Mouse (Mus musculus): Measurements from ENCODE around the gene Ptprm.
"Not testable (repeated sequence)": the region's sequence is repeated elsewhere in the genome, so short reads cannot be mapped to it uniquely, and the experiment has no call there.

Gene Ptprm

DNA sequence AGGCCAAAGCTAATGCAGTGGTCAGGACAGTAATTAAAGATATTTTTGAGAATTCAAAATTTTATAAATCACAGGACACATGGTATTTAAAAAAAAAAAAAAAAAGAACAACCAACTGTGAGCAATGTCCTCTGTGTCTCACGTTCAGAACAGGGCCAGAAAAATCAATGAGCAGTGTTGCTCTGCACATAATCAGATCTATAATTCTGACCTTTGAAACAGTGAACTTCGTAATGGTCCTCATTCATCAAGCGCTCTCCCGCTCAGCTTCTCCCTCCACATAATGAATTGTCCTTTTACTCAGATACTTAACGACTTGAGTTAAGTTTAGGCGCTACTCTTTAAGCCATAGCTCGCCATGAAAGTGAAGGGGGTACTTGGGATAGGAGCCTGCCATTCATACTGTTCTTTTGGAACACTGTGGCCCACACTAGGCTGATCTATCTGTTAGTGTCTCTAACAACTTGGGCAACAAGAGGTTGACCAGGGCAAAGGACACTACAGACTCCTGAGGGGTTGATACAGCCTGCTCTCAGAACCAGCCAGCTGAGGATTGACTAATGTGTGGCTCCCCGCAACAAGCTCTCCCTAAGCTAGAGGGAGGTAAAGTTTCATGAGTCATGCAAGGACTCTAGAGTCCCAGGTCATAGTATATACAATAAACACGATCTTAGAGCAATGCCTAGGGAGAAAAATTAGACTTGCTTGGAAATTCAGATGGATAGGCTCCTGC is 473.1 kb downstream of the Ptprm start:
- no peak for DNase-seq (ENCODE audit: extremely low spot score, low spot score)

DNA sequence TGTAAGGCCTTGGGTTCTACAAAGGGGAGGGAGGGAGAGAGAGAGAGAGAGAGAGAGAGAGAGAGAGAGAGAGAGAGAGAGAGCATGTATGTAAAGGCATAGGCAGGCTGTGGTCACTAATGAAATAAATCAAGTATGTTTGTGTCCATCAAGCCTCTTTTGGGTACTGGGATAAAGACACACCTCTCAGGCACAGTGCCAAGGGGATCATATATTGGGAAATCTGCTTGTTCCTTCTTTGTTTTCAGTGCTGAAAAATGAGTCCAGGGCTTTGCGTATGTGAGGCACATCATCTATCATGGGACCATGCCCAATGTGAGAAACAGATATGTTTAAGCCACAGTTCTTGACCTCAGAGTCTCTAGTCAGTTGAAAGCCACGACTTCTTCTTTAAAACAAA is 475.1 kb downstream of the Ptprm start:
- no peak for DNase-seq (ENCODE audit: extremely low spot score, low spot score)

GRCm38 (mm10) chr17:66877582-66877981 is 476.7 kb downstream of the Ptprm start:
- no peak for DNase-seq (ENCODE audit: extremely low spot score, low spot score)

DNA sequence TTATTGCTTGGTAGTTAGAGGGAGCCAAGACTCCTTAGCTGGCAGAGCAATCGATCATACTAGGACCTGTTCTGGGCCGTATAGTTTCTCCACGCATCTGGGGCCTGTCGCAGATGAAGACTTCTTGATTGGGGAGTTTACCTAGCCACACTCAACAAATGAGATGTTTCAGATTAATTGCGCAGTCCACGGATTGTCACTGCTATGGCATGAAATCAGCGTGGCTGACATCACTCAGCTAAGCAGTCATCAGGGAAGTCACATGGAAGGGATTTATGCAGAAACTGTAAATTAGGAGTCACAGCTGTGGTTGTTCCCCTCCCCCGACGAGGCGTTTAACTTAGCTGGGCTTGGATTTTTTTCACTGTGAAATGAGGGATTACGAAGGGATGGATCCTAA is 479.4 kb downstream of the Ptprm start:
- no peak for DNase-seq (ENCODE audit: extremely low spot score, low spot score)

GRCm38 (mm10) chr17:66871396-66871795 is 482.9 kb downstream of the Ptprm start:
- no peak for DNase-seq (ENCODE audit: extremely low spot score, low spot score)

DNA sequence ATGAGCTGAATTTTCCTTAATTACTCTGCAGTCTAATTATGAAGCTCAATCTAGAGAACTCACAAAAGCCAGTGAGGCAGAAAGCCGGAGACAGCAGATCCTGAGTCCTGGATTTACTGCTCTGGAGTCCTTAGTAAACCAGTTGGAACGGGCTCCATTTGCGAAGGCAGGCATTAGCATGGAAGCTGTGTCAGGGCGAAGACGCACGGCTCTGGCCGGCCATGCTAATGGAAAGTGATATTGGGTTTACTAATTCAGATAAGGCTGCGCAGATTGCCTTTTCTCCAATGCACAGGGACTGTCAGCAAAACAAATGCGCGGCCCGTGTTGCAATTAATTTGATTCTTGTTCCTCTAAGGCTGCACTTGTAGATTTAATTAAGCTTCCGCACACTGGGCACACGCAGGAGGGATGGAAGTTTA is 484.7 kb downstream of the Ptprm start:
- no peak for DNase-seq (ENCODE audit: extremely low spot score, low spot score)

DNA sequence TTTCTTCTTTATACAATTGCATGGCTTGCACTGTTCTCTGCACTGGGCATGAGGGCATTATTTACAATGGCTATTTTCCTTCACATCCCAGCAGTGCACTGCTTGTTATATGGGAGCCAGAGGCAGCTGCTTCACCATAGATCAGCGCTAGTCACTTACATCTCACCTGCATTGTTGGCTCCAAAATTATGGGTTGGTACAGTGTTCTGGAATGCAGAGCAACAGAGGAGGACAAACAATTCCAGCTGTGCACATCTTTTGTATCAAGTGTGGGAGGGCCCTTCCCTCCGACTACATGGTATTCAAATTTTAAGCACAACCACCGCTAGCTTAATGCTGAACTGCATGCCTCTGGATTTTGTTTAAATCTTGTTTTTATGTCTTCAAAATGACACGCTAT is 489.8 kb downstream of the Ptprm start:
- DNase-seq (ENCODE audit: extremely low spot score, low spot score), result no peak

DNA sequence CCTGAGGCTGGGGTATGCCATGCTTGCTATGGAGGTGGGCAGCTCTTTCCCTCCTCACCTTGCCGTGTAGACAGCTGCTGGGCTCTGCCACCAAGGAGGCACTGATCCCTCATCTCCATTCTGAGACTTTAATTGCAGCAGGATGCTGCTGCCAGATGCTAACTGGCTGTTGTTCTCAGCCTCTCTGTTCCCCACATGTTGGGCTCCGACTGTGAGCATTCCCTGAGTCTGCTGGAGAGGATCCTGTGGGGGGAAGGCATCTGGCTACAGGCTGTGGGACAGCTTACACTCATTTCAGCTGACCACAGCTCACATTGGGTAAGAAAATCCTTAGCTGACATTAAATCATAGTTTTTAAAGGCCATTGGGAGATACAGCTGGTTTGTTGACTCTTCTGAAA is 492.7 kb downstream of the Ptprm start:
- DNase-seq (ENCODE audit: extremely low spot score, low spot score), result peak; percentile 30

DNA sequence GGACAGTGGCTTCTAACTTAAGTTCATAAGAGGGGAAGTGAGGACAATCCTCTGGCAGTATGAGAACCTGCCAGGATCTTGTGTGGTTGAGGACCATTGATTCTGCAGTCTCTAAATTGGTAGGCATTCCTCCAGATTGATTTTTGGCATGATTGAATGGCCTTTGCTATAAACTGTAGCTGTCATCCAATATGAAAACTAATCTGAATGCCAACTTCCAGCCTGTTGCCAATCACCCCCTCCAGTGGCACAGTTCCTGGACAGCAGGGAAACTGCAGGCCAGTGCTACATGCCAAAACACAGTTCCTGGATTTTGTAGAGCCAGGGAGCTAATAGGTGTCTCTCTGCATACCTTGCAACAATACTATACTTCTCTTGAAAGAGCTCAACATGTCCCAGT is 495.5 kb downstream of the Ptprm start:
- no peak for DNase-seq (ENCODE audit: extremely low spot score, low spot score)

- DNase-seq (ENCODE audit: extremely low spot score, low spot score), result no peak
These were observed 501.8 kb downstream of the Ptprm start for GRCm38 (mm10) chr17:66852496-66852895.

DNA sequence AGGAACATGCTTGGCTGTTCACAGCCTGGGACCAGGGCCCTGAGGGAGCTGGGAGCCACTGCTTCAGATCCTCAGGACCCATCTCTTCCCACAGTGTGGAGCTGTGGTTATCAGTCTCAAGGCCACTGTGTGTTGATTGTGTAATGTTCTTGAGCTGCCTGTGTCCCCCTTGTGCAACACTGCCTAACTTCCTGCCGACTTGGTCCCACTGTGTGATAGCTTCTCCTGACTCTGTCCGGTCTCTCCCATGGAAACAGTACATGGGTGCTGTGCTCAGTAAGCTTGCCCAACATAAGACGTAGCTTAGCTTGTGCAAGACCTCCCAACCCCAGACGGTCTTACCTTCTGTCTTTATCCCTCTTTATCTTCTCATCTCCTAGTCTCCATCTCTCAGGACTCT is 507.2 kb downstream of the Ptprm start:
- not testable (repeated sequence) for DNase-seq (ENCODE audit: extremely low spot score, low spot score)

- no peak for DNase-seq (ENCODE audit: extremely low spot score, low spot score)
These were observed 531.9 kb downstream of the Ptprm start for GRCm38 (mm10) chr17:66822347-66822746.

- no peak for DNase-seq (ENCODE audit: extremely low spot score, low spot score)
These were observed 536.9 kb downstream of the Ptprm start for GRCm38 (mm10) chr17:66817380-66817779.

- no peak for DNase-seq (ENCODE audit: extremely low spot score, low spot score)
These were observed 538.3 kb downstream of the Ptprm start for GRCm38 (mm10) chr17:66815921-66816320.

GRCm38 (mm10) chr17:66813786-66814185 is 540.5 kb downstream of the Ptprm start:
- no peak for DNase-seq (ENCODE audit: extremely low spot score, low spot score)

DNA sequence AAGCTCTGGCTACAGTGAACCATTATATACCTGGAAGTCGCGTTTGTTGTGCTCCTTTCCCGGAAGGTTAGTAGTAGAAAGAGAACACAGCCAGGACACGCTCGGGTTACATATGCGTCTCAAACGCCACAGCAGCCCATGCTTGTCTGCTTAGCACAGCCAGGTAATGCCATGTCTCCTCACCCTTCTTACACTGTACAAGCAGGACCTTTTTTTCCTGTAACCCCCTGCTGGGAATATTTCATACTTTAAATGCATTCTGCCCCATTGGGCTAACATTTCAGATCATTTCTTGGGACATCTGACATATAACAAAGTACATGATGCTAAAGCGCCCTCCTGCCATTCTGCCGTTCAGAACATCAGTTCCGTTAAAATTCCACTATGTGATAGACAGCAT is 540.9 kb downstream of the Ptprm start:
- no peak for DNase-seq (ENCODE audit: extremely low spot score, low spot score)

DNA sequence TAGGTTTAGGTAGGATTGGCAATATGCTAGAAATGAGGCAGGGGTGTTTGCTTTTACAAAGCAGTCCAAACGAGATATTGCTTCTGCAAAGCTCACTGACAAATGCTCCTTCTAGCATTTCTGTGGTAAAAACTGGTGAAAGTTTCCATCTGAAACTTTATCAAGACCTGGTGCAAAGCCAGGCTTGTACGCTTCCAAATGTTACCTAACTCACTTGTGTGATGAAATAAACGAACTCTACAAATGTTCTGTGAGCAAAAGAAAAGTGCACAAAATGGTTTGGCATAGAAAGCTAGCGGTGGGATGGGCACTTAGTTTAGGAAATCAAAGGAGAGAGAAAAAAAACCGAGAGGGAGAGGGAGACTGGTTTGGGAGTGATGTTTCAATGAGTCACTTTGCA is 544.5 kb downstream of the Ptprm start:
- no peak for DNase-seq (ENCODE audit: extremely low spot score, low spot score)

DNA sequence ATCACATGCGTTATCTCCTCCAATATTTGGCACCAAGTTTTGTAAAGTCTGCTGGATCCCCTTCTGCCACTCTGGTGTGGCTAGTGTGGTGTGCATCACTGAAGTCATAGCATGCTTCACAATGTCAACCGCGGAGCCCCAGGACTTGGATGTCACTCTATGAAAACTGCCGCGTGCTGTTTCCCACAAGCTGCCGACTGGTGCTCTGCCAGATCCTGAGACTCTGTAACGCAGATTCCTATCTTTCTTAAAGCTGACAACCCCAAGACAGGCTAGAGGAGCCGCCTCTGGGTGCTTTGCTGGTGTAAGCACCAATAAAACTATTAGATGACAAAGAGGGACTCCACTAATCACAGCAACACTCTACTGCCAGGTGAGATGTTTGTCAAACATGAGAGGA is 546.1 kb downstream of the Ptprm start:
- no peak for DNase-seq (ENCODE audit: extremely low spot score, low spot score)

DNA sequence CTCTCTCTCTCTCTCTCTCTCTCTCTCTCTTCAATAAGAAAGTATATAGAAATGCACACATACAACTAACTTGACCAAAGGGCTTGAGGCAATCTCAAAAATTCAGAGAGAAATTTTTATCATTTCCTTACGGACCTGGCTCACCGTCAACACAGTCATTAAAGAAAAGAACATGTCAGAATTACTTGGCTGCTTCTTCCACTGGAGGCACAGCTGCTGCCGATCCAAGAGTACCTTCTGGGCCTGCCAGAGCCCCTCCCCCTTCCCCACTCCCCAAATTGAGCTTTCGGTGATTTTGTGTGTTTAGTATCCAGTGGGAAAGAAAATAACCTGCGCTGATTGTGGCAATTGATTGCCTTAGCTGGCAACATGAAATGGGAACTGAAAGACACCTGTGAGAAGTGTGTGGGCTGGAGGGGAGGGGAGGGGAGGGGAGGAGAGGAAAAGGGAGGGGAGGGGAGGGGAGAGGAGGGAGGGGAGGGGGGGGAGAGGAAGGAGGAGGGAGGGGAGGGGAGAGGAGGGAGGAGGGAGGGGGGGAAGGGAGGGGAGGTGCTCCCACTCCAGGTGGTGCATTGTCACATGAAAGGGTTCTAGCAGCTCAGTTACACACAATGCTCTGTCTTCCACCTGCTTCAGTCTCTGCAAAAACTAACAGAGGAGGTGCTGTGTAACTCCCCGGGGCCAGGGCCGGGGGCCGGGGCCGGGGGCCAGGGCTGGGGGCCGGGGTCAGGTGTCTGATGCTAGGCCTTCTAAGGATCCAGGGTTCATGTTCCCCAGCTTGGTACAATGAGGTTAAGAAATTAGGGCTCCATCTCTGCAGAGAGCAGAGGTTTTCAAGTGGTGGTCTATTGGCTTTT is 552.2 kb downstream of the Ptprm start:
- DNase-seq (ENCODE audit: extremely low spot score, low spot score), result peak; percentile 10

- DNase-seq (ENCODE audit: extremely low spot score, low spot score), result peak; percentile 4
These were observed 554.0 kb downstream of the Ptprm start for GRCm38 (mm10) chr17:66800231-66800630.

DNA sequence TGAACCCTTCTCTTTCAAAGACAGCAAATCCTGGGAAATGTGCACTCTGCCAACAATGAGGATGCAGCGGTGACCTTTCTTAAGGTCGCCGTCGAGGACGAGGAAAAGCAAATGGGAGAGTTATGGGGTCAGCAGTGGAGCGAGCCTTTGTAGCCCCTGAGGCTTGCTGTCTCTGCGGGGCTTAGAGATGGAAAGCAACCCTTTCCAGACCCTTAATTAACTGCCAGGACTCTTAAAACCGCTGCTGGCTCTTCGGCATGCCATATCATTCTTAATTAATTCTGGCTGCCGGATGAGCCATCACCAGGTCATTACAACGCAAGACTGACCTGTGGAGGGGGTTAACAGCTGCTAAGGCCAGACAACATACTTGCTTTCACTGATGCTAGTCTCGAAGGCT is 568.1 kb downstream of the Ptprm start:
- no peak for DNase-seq (ENCODE audit: extremely low spot score, low spot score)

- no peak for DNase-seq (ENCODE audit: extremely low spot score, low spot score)
These were observed 568.7 kb downstream of the Ptprm start for GRCm38 (mm10) chr17:66785586-66785985.

DNA sequence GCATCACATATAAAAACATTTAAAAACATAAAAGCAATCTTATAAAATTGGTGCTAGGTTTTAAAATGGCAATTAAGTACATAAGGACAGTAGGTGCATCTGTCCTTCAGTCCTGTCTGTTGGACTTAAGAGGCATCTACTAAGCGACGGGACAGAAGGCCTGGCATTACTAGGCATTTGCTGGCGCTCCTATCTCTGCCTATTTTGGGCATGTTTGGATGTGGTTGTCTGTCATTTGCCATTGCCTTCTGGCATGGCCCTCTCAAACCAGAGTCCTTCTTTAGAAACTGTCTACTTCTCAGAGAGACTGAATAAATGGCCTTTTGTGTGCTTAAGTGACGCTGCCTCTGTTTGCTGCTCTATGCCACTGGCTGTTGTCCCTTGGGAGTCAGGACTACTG is 570.7 kb downstream of the Ptprm start:
- no peak for DNase-seq (ENCODE audit: extremely low spot score, low spot score)

All from neural tube, embryonic 10.5 days (tissue).